Mouse (Mus musculus): ENCODE data around the gene Arhgef15. TPM values are rescaled to one million over a fixed set of nuclear protein-coding genes. Genes with fewer than 3 reads are reported as not detected.

Gene Arhgef15
- polyA plus RNA-seq, 1 experiment from 2014 or later = 4.2 TPM

DNA sequence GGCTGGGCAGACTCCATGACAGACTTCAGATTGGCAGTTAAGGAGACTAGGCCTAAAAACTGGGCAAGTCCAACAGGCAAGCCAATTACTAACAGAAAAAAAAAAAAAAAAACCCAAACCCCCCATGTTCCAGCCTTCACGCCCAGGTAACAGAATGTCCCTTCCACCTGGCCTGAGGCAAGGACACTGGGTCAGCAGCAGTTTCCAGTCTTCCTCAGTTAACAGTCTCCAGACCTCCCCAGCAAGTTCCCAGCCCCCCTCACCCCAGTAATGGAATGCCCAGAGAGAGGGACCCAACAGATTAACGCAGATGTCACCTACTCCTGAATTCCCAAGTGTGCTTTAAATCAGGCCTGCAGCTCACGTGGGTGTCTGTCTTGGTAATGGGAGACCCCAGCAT, 34.1 kb downstream of the Arhgef15 start:
- no peak overlapping the region for H3K4me2 ChIP-seq
- H3K9me3 ChIP-seq (ENCODE audit: control insufficient read depth, low read length) = no peaks in the 10 kb centered on the region
- ATAC-seq (ENCODE audit: low FRiP score) = no peak
- H3K4me1 ChIP-seq (ENCODE audit: control insufficient read depth, insufficient read depth, low read length) = no peaks in the 10 kb centered on the region
- H3K4me3 ChIP-seq (ENCODE audit: low read depth, low read length) = no peak overlapping the region
- no peaks in the 10 kb centered on the region for H3K27me3 ChIP-seq (ENCODE audit: control insufficient read depth, insufficient read depth, low read length)
- no peak overlapping the region for H3K9ac ChIP-seq (ENCODE audit: low read length)
- DNase-seq (ENCODE audit: low spot score, missing footprints) = peak; percentile 78
- no peak overlapping the region for H3K27ac ChIP-seq (ENCODE audit: low read depth, low read length)
- no peaks in the 10 kb centered on the region for H3K36me3 ChIP-seq (ENCODE audit: control insufficient read depth, insufficient read depth, low read length)
- WGBS = 69% methylated on average over 3 of the region's 3 CpGs

DNA sequence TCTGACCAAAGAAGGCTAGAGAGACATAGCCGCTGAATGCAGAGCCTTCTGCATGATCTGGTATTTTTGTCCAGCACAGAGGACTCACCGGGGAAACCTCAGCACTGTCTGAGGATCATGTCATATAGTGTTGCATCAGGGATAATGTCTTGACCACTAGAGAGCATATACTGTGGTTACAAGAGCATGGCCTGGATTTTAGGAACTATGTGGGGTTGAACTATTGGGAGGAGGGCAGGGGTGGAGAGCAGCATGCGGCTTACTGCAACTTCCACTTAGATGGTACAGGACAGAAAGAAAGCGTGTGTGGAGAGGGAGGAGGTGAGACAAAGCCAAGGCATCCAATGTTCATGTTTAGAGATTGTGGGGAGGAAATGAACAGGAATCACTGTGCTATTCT, 42.7 kb downstream of the Arhgef15 start:
- H3K27ac ChIP-seq (ENCODE audit: low read depth, low read length) = no peak overlapping the region
- H3K9me3 ChIP-seq (ENCODE audit: control insufficient read depth, low read length) = no peaks in the 10 kb centered on the region
- H3K4me2 ChIP-seq = no peak overlapping the region
- no peak overlapping the region for H3K4me3 ChIP-seq (ENCODE audit: low read depth, low read length)
- H3K4me1 ChIP-seq (ENCODE audit: control insufficient read depth, insufficient read depth, low read length) = no peaks in the 10 kb centered on the region
- DNase-seq (ENCODE audit: low spot score, missing footprints) (peak; percentile 12), ATAC-seq (ENCODE audit: low FRiP score) (no peak)
- 89% methylated on average over 4 of the region's 4 CpGs for WGBS
- H3K27me3 ChIP-seq (ENCODE audit: control insufficient read depth, insufficient read depth, low read length) = no peaks in the 10 kb centered on the region
- H3K36me3 ChIP-seq (ENCODE audit: control insufficient read depth, insufficient read depth, low read length) = no peaks in the 10 kb centered on the region
- no peak overlapping the region for H3K9ac ChIP-seq (ENCODE audit: low read length)

DNA sequence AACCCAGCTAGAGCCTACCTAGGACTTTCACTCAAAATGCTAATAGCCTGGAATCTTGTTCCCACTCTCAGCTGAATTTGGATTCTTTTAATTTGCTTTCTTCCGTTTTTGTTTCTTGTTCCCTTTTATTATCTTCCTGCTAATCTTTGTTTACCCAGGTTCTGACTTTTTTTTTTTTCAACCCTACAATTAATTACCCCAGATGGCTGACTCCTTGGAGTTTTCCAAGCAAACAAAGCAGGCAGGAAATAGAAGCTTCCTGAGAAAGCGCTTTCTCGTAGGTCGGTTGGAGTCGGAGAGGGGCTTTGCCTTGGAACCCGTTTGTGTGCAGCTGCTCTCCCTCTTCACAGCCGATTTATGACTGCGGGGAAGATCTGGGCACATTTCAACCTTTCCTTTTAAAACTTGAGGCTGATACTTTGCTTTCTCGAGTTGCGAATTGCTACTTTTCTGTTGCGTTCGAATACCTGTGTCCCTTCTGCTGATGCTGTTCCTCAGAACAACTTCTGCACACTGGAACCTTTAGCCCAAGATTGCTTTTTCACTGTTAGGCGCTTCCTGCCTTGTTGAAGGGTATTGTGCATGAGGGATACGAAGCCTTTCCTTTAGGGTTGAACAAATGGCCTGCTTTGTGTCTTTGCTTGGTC, 45.6 kb downstream of the Arhgef15 start:
- Histone ChIP-seq H3K36me3 (ENCODE audit: control insufficient read depth, insufficient read depth, low read length) (no peaks in the 10 kb centered on the region; the same call in 1 of the 2 replicates), H3K9me3 (ENCODE audit: control insufficient read depth, low read length) (no peaks in the 10 kb centered on the region), H3K4me3 (ENCODE audit: low read depth, low read length) (no peak overlapping the region), H3K4me1 (ENCODE audit: control insufficient read depth, insufficient read depth, low read length) (no peaks in the 10 kb centered on the region), H3K27me3 (ENCODE audit: control insufficient read depth, insufficient read depth, low read length) (no peaks in the 10 kb centered on the region), H3K4me2 (no peak overlapping the region), H3K27ac (ENCODE audit: low read depth, low read length) (no peak overlapping the region), H3K9ac (ENCODE audit: low read length) (no peak overlapping the region)
- DNase-seq (ENCODE audit: low spot score, missing footprints) (peak; percentile 69), ATAC-seq (ENCODE audit: low FRiP score) (no peak)
- 69% methylated on average over 14 of the region's 14 CpGs for WGBS

DNA sequence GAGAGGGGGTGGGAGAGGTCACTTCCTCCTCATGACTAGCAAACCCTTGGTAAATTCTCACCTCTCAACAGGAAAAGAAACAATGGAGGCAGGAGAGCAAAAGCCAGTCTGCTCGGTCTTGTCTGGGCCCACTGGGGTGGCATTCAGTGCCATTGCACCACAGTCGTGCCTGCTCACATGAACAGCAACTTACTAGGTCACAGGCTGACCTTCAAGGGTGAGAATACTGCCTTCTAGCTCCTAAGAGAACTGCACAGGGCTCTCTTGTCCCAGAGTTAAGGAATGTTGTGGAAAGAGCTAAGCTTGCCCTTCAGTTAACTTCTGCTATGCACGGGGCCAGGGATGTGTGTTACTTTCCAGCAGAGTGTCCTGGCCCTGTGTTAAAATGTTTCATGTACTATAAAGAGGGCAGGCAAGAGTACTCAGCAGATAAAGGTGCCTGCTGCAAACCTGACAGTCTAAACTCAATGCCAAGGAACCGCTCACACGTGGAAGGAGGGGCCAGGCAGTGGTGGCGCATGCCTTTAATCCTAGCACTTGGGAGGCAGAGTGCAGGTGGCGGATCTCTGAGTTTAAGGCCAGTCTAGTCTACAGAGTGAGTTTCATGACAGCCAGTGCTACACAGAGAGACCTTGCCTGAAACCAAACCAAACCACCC, 48.3 kb downstream of the Arhgef15 start:
- Histone ChIP-seq H3K4me1 (ENCODE audit: control insufficient read depth, insufficient read depth, low read length) (no peaks in the 10 kb centered on the region), H3K4me3 (ENCODE audit: low read depth, low read length) (no peak overlapping the region), H3K27ac (ENCODE audit: low read depth, low read length) (no peak overlapping the region), H3K36me3 (ENCODE audit: control insufficient read depth, insufficient read depth, low read length) (peaks cover 14% of the 10 kb centered on the region; the same call in 1 of the 2 replicates), H3K9ac (ENCODE audit: low read length) (no peak overlapping the region), H3K9me3 (ENCODE audit: control insufficient read depth, low read length) (no peaks in the 10 kb centered on the region), H3K4me2 (no peak overlapping the region), H3K27me3 (ENCODE audit: control insufficient read depth, insufficient read depth, low read length) (no peaks in the 10 kb centered on the region)
- DNase-seq (ENCODE audit: low spot score, missing footprints) (peak; percentile 69), ATAC-seq (ENCODE audit: low FRiP score) (no peak)
- WGBS = 53% methylated on average over 7 of the region's 7 CpGs

DNA sequence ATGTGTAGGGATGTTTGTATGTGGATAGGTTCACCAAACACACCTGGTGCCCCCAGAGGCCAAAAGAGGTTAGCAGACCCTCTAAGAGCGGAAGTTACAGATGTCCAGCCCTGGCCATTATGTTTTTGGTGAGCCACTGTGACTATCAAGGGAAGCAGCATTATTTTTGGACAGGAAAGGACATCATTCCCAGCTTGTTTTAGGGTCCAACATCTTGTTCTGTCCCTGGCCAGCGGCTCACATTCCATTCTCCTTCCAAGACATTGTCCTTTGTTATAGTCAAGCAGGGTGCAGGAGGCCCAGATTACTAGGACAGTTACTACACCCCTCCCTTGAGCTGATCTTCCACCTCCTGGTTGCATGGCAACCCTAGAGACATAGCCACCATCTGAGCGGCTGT, 50.0 kb downstream of the Arhgef15 start:
- DNase-seq (ENCODE audit: low spot score, missing footprints) = peak; percentile 67
- no peak overlapping the region for H3K27ac ChIP-seq (ENCODE audit: low read depth, low read length)
- 76% methylated on average over 3 of the region's 3 CpGs for WGBS
- no peak overlapping the region for H3K9ac ChIP-seq (ENCODE audit: low read length)
- no peaks in the 10 kb centered on the region for H3K27me3 ChIP-seq (ENCODE audit: control insufficient read depth, insufficient read depth, low read length)
- peaks cover 24% of the 10 kb centered on the region for H3K36me3 ChIP-seq (ENCODE audit: control insufficient read depth, insufficient read depth, low read length)
- H3K4me2 ChIP-seq = no peak overlapping the region
- no peaks in the 10 kb centered on the region for H3K9me3 ChIP-seq (ENCODE audit: control insufficient read depth, low read length)
- peaks cover 8% of the 10 kb centered on the region for H3K4me1 ChIP-seq (ENCODE audit: control insufficient read depth, insufficient read depth, low read length)
- ATAC-seq (ENCODE audit: low FRiP score) = no peak
- H3K4me3 ChIP-seq (ENCODE audit: low read depth, low read length) = no peak overlapping the region

DNA sequence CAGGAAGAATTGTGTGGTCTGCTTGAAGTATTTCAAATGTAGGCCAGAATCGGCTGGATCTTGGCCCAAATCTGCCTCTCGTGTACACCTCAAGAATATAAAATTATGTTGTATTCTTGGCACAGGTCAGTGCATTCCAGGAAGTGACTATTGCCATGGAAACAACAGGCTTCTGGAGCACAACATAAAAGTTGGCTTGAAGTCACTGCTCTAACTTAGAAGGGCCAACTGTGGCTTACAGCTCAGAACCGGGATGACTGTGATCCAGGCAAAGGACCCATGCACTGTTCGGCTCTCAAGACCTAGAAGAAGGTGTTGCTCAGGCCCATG, 50.9 kb downstream of the Arhgef15 start:
- Histone ChIP-seq H3K9me3 (ENCODE audit: control insufficient read depth, low read length) (no peaks in the 10 kb centered on the region), H3K27ac (ENCODE audit: low read depth, low read length) (no peak overlapping the region)
- 89% methylated on average over 4 of the region's 4 CpGs for WGBS

DNA sequence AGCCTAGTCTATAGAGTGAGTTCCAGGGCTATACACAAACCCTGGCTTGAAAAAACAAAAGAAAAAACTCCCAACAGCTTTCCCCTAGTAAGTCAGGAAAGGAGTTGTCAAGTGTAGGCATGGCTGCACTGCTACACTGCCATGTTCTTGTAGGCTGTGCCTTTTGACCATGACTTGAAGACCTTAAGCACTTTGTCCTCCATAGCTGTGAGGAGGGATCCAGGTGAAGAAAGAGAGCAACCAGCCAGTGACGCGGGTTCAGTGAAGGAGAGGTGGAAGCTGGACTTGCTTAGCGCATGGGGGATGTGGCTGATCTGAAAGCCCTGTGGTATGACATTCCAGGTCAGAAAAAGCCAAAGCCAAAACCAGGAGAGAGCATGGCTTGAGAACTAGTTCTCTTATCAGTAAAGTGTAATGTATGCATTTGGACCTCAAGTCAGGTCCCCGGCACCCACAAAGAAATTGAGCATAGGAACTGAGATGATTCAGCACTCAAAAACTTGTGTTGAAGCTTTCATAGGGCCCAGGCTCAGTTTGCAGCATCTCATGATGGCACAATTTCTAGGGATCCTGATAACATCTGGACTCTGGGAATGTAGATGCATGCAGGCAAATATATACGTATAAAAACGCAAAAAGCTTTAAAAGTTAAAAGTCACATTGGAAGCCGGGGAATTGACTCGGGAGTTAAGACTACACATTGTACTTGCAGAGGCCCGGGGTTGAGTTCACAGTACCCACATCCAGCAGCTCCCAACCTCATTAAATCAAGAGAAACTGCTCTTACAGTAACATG, 51.4 kb downstream of the Arhgef15 start:
- no peak for ATAC-seq (ENCODE audit: low FRiP score)
- peaks cover 24% of the 10 kb centered on the region for H3K36me3 ChIP-seq (ENCODE audit: control insufficient read depth, insufficient read depth, low read length)

More for the DNA sequence above, 50.9 kb downstream of the Arhgef15 start:
- DNase-seq (ENCODE audit: low spot score, missing footprints) = peak; percentile 88
- Histone ChIP-seq H3K4me1 (ENCODE audit: control insufficient read depth, insufficient read depth, low read length) (peaks cover 8% of the 10 kb centered on the region), H3K4me3 (ENCODE audit: low read depth, low read length) (no peak overlapping the region), H3K27me3 (ENCODE audit: control insufficient read depth, insufficient read depth, low read length) (no peaks in the 10 kb centered on the region), H3K4me2 (no peak overlapping the region), H3K9ac (ENCODE audit: low read length) (no peak overlapping the region), H3K36me3 (ENCODE audit: control insufficient read depth, insufficient read depth, low read length) (peaks cover 24% of the 10 kb centered on the region)
- ATAC-seq (ENCODE audit: low FRiP score) = no peak

DNA sequence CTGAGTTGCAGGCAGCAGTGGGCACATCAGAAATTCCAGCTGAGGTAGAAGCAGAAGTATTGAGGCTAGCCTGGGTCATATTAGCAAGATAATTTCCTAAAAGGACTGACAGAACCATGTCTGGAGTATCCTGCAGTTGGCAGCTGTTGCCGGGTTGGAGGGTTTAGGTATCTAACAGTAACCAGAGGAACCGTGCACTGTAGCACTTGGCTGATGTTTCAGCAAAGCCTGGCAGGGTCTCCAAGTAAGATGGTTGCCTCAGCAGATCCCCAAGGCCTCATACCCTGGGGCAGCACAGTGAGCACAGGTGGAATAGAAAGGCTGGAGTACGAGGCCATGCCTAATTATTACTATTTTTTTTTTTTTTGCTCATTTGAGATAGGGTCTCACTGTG, 52.1 kb downstream of the Arhgef15 start:
- DNase-seq (ENCODE audit: low spot score, missing footprints) (peak; percentile 81), ATAC-seq (ENCODE audit: low FRiP score) (no peak)
- peaks cover 24% of the 10 kb centered on the region for H3K36me3 ChIP-seq (ENCODE audit: control insufficient read depth, insufficient read depth, low read length)

More for the DNA sequence above, 51.4 kb downstream of the Arhgef15 start:
- WGBS = 88% methylated on average over 9 of the region's 9 CpGs
- H3K27ac ChIP-seq (ENCODE audit: low read depth, low read length) = no peak overlapping the region
- peaks cover 8% of the 10 kb centered on the region for H3K4me1 ChIP-seq (ENCODE audit: control insufficient read depth, insufficient read depth, low read length)
- DNase-seq (ENCODE audit: low spot score, missing footprints) = peak; percentile 84
- no peak overlapping the region for H3K4me2 ChIP-seq
- H3K9me3 ChIP-seq (ENCODE audit: control insufficient read depth, low read length) = no peaks in the 10 kb centered on the region
- H3K9ac ChIP-seq (ENCODE audit: low read length) = no peak overlapping the region
- H3K4me3 ChIP-seq (ENCODE audit: low read depth, low read length) = no peak overlapping the region
- no peaks in the 10 kb centered on the region for H3K27me3 ChIP-seq (ENCODE audit: control insufficient read depth, insufficient read depth, low read length)

More for the DNA sequence above, 52.1 kb downstream of the Arhgef15 start:
- H3K27me3 ChIP-seq (ENCODE audit: control insufficient read depth, insufficient read depth, low read length) = no peaks in the 10 kb centered on the region
- 92% methylated on average over 3 of the region's 3 CpGs for WGBS
- peaks cover 8% of the 10 kb centered on the region for H3K4me1 ChIP-seq (ENCODE audit: control insufficient read depth, insufficient read depth, low read length)
- H3K4me2 ChIP-seq = no peak overlapping the region
- no peak overlapping the region for H3K9ac ChIP-seq (ENCODE audit: low read length)
- H3K4me3 ChIP-seq (ENCODE audit: low read depth, low read length) = no peak overlapping the region
- H3K9me3 ChIP-seq (ENCODE audit: control insufficient read depth, low read length) = no peaks in the 10 kb centered on the region
- no peak overlapping the region for H3K27ac ChIP-seq (ENCODE audit: low read depth, low read length)
